Mouse (Mus musculus): ENCODE results near the gene Vmn2r26. TPM values are rescaled to one million over a fixed set of nuclear protein-coding genes. Genes with fewer than 3 reads are reported as not detected.
"Not testable (repeated sequence)": the region's sequence is repeated elsewhere in the genome, so short reads cannot be mapped to it uniquely, and the experiment has no call there.

Gene Vmn2r26
- not detected for total RNA-seq (2021)
- long read RNA-seq, experiment 1, result 0 reads
- long read RNA-seq, experiment 2, result 0 reads

- not testable (repeated sequence) for H3K4me3 ChIP-seq, H3K27ac ChIP-seq, DNase-seq
- intact Hi-C loops (cut with DNase I), result loop anchor here (10.0 kb wide), 1 partner anchor 169 kb away; the partner anchor contains the start of gene Vmn2r25
These were observed at the start of gene Vmn2r26 for GRCm38 (mm10) chr6:124024268-124024667. Vmn2r26 (plus strand) TSS chr6:124024568.

GRCm38 (mm10) chr6:124020841-124021240 lies 3.5 kb upstream of the Vmn2r26 start:
- intact Hi-C loops (cut with DNase I), result loop anchor here (10.0 kb wide), 1 partner anchor 166 kb away; the partner anchor contains the start of gene Vmn2r25

GRCm38 (mm10) chr6:124048388-124048787 lies 24.0 kb downstream of the Vmn2r26 start:
- no peak for DNase-seq
- intact Hi-C loops (cut with DNase I), result loop anchor here (10.0 kb wide), 1 partner anchor 214 kb away; no protein-coding TSS in a partner anchor
- TF ChIP-seq CTCF (IDR thresholded peaks at IDR 0.05), result no peak
- Histone ChIP-seq H3K27ac (no peak overlapping the region), H3K4me3 (no peak overlapping the region)

More at GRCm38 (mm10) chr6:124020841-124021240, 3.5 kb upstream of the Vmn2r26 start:
- no peak for DNase-seq
- no peak for TF ChIP-seq CTCF (IDR thresholded peaks at IDR 0.05)
- Histone ChIP-seq H3K27ac (no peak overlapping the region), H3K4me3 (no peak overlapping the region)

- intact Hi-C loops (cut with DNase I); H3K4me3 ChIP-seq; DNase-seq; H3K27ac ChIP-seq: not testable (repeated sequence)
These were observed 29.2 kb downstream of the Vmn2r26 start for GRCm38 (mm10) chr6:124053611-124054010.

- H3K4me3 ChIP-seq, result no peak overlapping the region
- TF ChIP-seq CTCF (IDR thresholded peaks at IDR 0.05), result no peak
- intact Hi-C loops (cut with DNase I), result no loop called here
- H3K27ac ChIP-seq, result no peak overlapping the region
- no peak for DNase-seq
These were observed 78.0 kb downstream of the Vmn2r26 start for GRCm38 (mm10) chr6:124102334-124102733.

Other genes starting within 250 kb of the Vmn2r26 start
- gene Vmn2r24, start 245.7 kb upstream of the Vmn2r26 start, total RNA-seq (2021), result not detected
- gene Vmn2r25, start 171.1 kb upstream of the Vmn2r26 start, total RNA-seq (2021), result not detected
- gene Vmn2r27, start 207.3 kb downstream of the Vmn2r26 start, total RNA-seq (2021), result not detected